Mouse (Mus musculus) central nervous system, embryonic 14 days (tissue): ENCODE results near the gene Tff2. TPM values are rescaled to one million over a fixed set of nuclear protein-coding genes. Genes with fewer than 3 reads are reported as not detected.

ENCODE experiments used
- polyA plus RNA-seq: library from polyadenylated mRNA; depleted of rRNA; stranded (reverse); fragments of >200 nt; gene quantifications from 2 replicates; pipeline ENCODE4 v1.2.3, GENCODE M21; 2012; rRNA removed

Tff2 gene
- polyA plus RNA-seq, result not detected in 2 replicates

GRCm38 (mm10) chr17:31144040-31145037, at the start of gene Tff2:
Gene Tff2, minus strand, starts transcription at chr17:31144282.

GRCm38 (mm10) chr17:31165127-31165526, 21.0 kb upstream of the Tff2 start, which contains the start of gene Tff1:
Gene Tff1, minus strand, starts transcription at chr17:31165277.

GRCm38 (mm10) chr17:31129452-31129851, 14.6 kb downstream of the Tff2 start, which contains the start of gene Tff3:
Gene Tff3, minus strand, starts transcription at chr17:31129646.

Other genes with a start within 250 kb of the Tff2 start
- 0.22 and 0.23 TPM in 2 replicates for gene Glp1r, start 242.5 kb downstream of the Tff2 start, polyA plus RNA-seq
- gene Umodl1, start 189.6 kb downstream of the Tff2 start, polyA plus RNA-seq, result 0.02 TPM in 1 of 2 replicates, not detected in the other
- 6.8 and 7.3 TPM in 2 replicates for gene Abcg1, start 86.6 kb downstream of the Tff2 start, polyA plus RNA-seq
- gene Tff3, start 14.6 kb downstream of the Tff2 start, polyA plus RNA-seq, result 0.96 and 1.2 TPM in 2 replicates
- not detected in 2 replicates for gene Tff1, start 21.0 kb upstream of the Tff2 start, polyA plus RNA-seq
- 0.08 TPM in 1 of 2 replicates, not detected in the other for gene Tmprss3, start 54.7 kb upstream of the Tff2 start, polyA plus RNA-seq
- gene Ubash3a, start 63.6 kb upstream of the Tff2 start, polyA plus RNA-seq, result 0.01 and 0.02 TPM in 2 replicates
- gene Rsph1, start 133.1 kb upstream of the Tff2 start, polyA plus RNA-seq, result 2.0 and 2.2 TPM in 2 replicates
- 14.9 and 18.8 TPM in 2 replicates for gene Slc37a1, start 142.5 kb upstream of the Tff2 start, polyA plus RNA-seq
- gene Pde9a, start 241.9 kb upstream of the Tff2 start, polyA plus RNA-seq, result 66.2 and 84.0 TPM in 2 replicates